Mouse (Mus musculus) midbrain, postnatal 0 days (tissue): ENCODE measurements around the gene Sez6l2. TPM values are rescaled to one million over a fixed set of nuclear protein-coding genes. Genes with fewer than 3 reads are reported as not detected.

Experiments used
- ATAC-seq: fragments of 200-750 bp; cut with Nextera tagmentation; 2 replicates; pipeline ENCODE4 v1.8.0; 2017; ENCODE audit warnings: moderate number of reproducible peaks, mild to moderate bottlenecking, moderate TSS enrichment, moderate library complexity; ENCODE audit not compliant: low FRiP score
- DNase-seq: peaks from one replicate; pipeline ENCODE4 v3.0.0-alpha.2; 2015; ENCODE audit warnings: low spot score
- H3K27ac ChIP-seq: fragments of 300-500 bp; sonication (generic); 2 replicates; pipeline ENCODE4 v1.5.1; 2014; ENCODE audit warnings: low read depth, mild to moderate bottlenecking, low read length, mixed read lengths
- H3K27me3 ChIP-seq: fragments of 300-500 bp; sonication (generic); 2 replicates; pipeline ENCODE4 v1.6.1; 2014; ENCODE audit warnings: low read length, control low read depth, mixed read lengths; ENCODE audit not compliant: insufficient read depth
- H3K36me3 ChIP-seq: fragments of 300-500 bp; sonication (generic); 2 replicates; pipeline ENCODE4 v1.6.1; 2014; ENCODE audit warnings: low read length, control low read depth, mixed read lengths; ENCODE audit not compliant: insufficient read depth
- H3K4me1 ChIP-seq: fragments of 300-500 bp; sonication (generic); 2 replicates; pipeline ENCODE4 v1.6.1; 2014; ENCODE audit warnings: mild to moderate bottlenecking, control low read depth, antibody characterized with exemption, low read length, mixed read lengths; ENCODE audit not compliant: insufficient read depth
- H3K4me2 ChIP-seq: fragments of 300-500 bp; sonication (generic); 2 replicates; pipeline ENCODE4 v1.6.1; 2014; ENCODE audit warnings: low read depth, mild to moderate bottlenecking, low read length, mixed read lengths; ENCODE audit not compliant: poor library complexity, severe bottlenecking
- H3K4me3 ChIP-seq: fragments of 300-500 bp; sonication (generic); 2 replicates; pipeline ENCODE4 v1.5.1; 2014; ENCODE audit warnings: low read depth, mild to moderate bottlenecking, low read length, moderate library complexity
- H3K9ac ChIP-seq: fragments of 300-500 bp; sonication (generic); replicated peaks from 2 replicates; pipeline ENCODE4 v1.6.1; 2014; ENCODE audit warnings: mild to moderate bottlenecking, low read length, moderate library complexity, mixed read lengths; ENCODE audit not compliant: poor library complexity, severe bottlenecking
- H3K9me3 ChIP-seq: fragments of 300-500 bp; sonication (generic); 2 replicates; pipeline ENCODE4 v1.6.1; 2016; ENCODE audit warnings: low read length, control low read depth
- CTCF ChIP-seq: IDR thresholded peaks from 2 replicates; pipeline ENCODE4 v1.5.1; 2016; ENCODE audit warnings: antibody characterized with exemption, mild to moderate bottlenecking
- WGBS: fragments of 180-500 bp; shearing (Covaris S2); extraction: QIAGEN DNeasy Blood & Tissue Kit; methylation state at CpG from one replicate; pipeline ENCODE4 v1.1.7; 2014; 5-methylcytosine and 5-hydroxymethylcytosine counted together
- polyA plus RNA-seq: library from polyadenylated mRNA; unstranded; fragments of >200 nt; fragmentation: Nextera tagmentation; extraction: Ambion mirVana; gene quantifications from 2 replicates; pipeline ENCODE4 v1.2.1, GENCODE M21; 2015
- total RNA-seq: library from RNA; depleted of rRNA; stranded (reverse); fragments of >200 nt; gene quantifications from 2 replicates; pipeline ENCODE4 v1.2.3, GENCODE M21; 2014

The Sez6l2 gene
- total and polyA plus RNA-seq, 2 experiments from 2014 or later = 66.2 to 283 TPM

DNA sequence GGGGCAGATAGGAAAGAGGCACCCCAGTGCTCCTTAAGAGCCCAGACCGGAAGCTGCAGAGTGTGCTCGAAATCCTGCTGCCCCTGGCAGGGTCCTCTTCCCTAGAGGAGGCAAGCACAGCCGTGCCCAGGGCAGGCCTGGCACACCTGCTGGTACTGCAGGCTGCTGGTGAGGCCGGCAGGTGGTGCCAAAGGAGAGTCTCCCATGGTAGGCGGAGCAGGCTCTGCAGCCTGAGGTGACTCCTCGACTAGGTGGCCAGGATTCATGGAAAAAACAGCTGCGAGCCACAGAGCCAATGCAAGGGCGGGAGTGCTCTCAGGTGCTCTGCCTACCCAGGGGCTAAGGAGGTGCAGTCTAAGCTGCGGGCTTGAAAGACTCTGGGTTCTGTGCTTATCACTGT is 36.0 kb downstream of the Sez6l2 start:
- 0 out of 2 replicates have a peak, but pooled peaks cover 5% of the 10 kb centered on the region for H3K36me3 ChIP-seq
- no peak for ATAC-seq
- H3K4me1 ChIP-seq = no peaks in the 10 kb centered on the region
- 45% methylated on average over 9 of the region's 9 CpGs for WGBS
- H3K27ac ChIP-seq = no peak overlapping the region
- peak; percentile 68 for TF ChIP-seq CTCF
- H3K4me2 ChIP-seq = no peak overlapping the region
- H3K9ac ChIP-seq = no peak overlapping the region
- no peak overlapping the region for H3K4me3 ChIP-seq
- H3K9me3 ChIP-seq = no peaks in the 10 kb centered on the region
- peak; percentile 40 for DNase-seq
- H3K27me3 ChIP-seq = no peaks in the 10 kb centered on the region

GRCm38 (mm10) chr7:126988816-126989215 is 38.5 kb downstream of the Sez6l2 start:
- no peaks in the 10 kb centered on the region for H3K27me3 ChIP-seq
- no peaks in the 10 kb centered on the region for H3K9me3 ChIP-seq
- no peak overlapping the region for H3K4me3 ChIP-seq
- H3K9ac ChIP-seq = no peak overlapping the region
- H3K36me3 ChIP-seq = no peaks in the 10 kb centered on the region
- no peaks in the 10 kb centered on the region for H3K4me1 ChIP-seq
- WGBS = 76% methylated on average over 8 of the region's 8 CpGs
- no peak for TF ChIP-seq CTCF
- DNase-seq (no peak), ATAC-seq (no peak)
- H3K27ac ChIP-seq = no peak overlapping the region
- no peak overlapping the region for H3K4me2 ChIP-seq

GRCm38 (mm10) chr7:126996449-126996848 is 46.1 kb downstream of the Sez6l2 start:
- 77% methylated on average over 4 of the region's 4 CpGs for WGBS
- no peak overlapping the region for H3K27ac ChIP-seq
- ATAC-seq (no peak), DNase-seq (no peak)
- H3K9me3 ChIP-seq = no peaks in the 10 kb centered on the region
- H3K36me3 ChIP-seq = no peaks in the 10 kb centered on the region
- H3K9ac ChIP-seq = no peak overlapping the region
- no peaks in the 10 kb centered on the region for H3K4me1 ChIP-seq
- no peak for TF ChIP-seq CTCF
- H3K27me3 ChIP-seq = no peaks in the 10 kb centered on the region
- no peak overlapping the region for H3K4me3 ChIP-seq
- H3K4me2 ChIP-seq = no peak overlapping the region

DNA sequence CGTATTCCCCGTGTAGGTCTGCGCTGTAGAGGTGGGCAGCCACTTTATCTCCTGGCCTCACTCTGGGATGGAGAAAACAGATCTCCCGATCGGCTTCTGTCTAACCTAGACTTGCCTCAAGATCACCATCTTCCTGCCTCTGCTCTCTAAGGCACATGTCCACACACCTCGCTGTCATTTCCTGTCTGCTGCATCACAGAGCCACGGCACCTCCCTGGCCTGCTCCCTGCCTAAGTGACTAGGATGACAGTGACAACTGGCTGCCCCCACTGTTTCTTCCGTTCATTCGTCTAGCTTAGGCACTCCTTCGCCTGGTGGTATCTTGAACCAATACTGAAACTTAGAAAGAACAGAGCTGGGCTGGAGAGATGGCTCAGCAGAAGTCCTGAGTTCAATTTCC is 49.2 kb downstream of the Sez6l2 start:
- TF ChIP-seq CTCF = no peak
- 86% methylated on average over 10 of the region's 10 CpGs for WGBS

DNA sequence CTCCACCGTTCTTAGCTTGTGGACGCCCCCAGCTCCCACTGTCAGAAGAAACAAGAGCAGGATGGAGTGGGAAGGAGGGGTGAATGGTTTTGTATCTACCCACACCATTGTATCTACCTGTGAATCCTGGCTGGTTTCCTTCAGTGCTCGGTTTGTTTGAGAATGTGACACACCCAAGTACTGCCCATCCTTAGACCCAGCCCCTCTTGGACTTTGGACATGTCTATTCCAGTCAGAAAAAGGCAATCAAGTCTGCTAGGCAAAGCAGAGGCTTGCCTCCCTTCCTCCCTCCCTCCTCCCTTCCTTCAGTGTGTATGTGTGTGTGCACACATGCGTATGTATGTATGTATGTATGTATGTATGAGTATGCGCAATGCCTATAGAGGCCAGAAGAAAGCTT is 53.3 kb downstream of the Sez6l2 start:
- TF ChIP-seq CTCF = no peak
- no peak for DNase-seq
- no peak for ATAC-seq
- Histone ChIP-seq H3K27ac (no peak overlapping the region), H3K4me2 (no peak overlapping the region), H3K9me3 (no peaks in the 10 kb centered on the region), H3K27me3 (no peaks in the 10 kb centered on the region), H3K4me1 (no peaks in the 10 kb centered on the region), H3K4me3 (no peak overlapping the region), H3K9ac (no peak overlapping the region), H3K36me3 (no peaks in the 10 kb centered on the region)
- 90% methylated on average over 5 of the region's 5 CpGs for WGBS

More for the DNA sequence above, 49.2 kb downstream of the Sez6l2 start:
- no peak overlapping the region for H3K4me3 ChIP-seq
- H3K27ac ChIP-seq = no peak overlapping the region
- no peaks in the 10 kb centered on the region for H3K36me3 ChIP-seq
- no peaks in the 10 kb centered on the region for H3K9me3 ChIP-seq
- no peak overlapping the region for H3K4me2 ChIP-seq
- ATAC-seq = no peak
- no peaks in the 10 kb centered on the region for H3K4me1 ChIP-seq
- no peaks in the 10 kb centered on the region for H3K27me3 ChIP-seq
- DNase-seq = no peak
- H3K9ac ChIP-seq = no peak overlapping the region

GRCm38 (mm10) chr7:127004122-127004875 is 53.9 kb downstream of the Sez6l2 start:
- DNase-seq (no peak), ATAC-seq (no peak)
- Histone ChIP-seq H3K27ac (no peak overlapping the region), H3K4me1 (no peaks in the 10 kb centered on the region), H3K9me3 (no peaks in the 10 kb centered on the region), H3K9ac (no peak overlapping the region), H3K4me3 (no peak overlapping the region), H3K27me3 (no peaks in the 10 kb centered on the region), H3K4me2 (no peak overlapping the region), H3K36me3 (no peaks in the 10 kb centered on the region)
- WGBS = 87% methylated on average over 4 of the region's 4 CpGs
- TF ChIP-seq CTCF = peak; percentile 39; the same call in 1 of the 2 replicates
